Mouse (Mus musculus): ENCODE results near the gene Oma1.

- TF ChIP-seq POLR2A (IDR thresholded peaks at IDR 0.05; ENCODE audit: borderline replicate concordance, extremely low read depth, insufficient read depth, insufficient read length, poor library complexity, severe bottlenecking) (no peak), CTCF (IDR thresholded peaks at IDR 0.05; ENCODE audit: borderline replicate concordance, extremely low read depth, insufficient read depth, insufficient read length) (no peak)
Measured at GRCm38 (mm10) chr4:103335134-103335533, 21.5 kb downstream of the Oma1 start.

Data from brain, embryonic 14.5 days (tissue).